Mouse (Mus musculus) kidney, adult 2 months (tissue): ENCODE measurements around the gene Gja5.

ENCODE experiments used
- CTCF ChIP-seq: fragments of 200-500 bp; conservative IDR thresholded peaks from 2 replicates; pipeline ENCODE4 v1.5.1; 2011; ENCODE audit warnings: low read depth, mild to moderate bottlenecking, control low read depth, low read length, moderate library complexity, mixed read lengths; ENCODE audit not compliant: insufficient read depth, insufficient read length
- POLR2A ChIP-seq: fragments of 200-500 bp; IDR thresholded peaks from one replicate; pipeline ENCODE4 v1.6.1; 2011; ENCODE audit warnings: low read depth, low read length, control low read depth

- TF ChIP-seq CTCF (no peak), POLR2A (no peak)
These were observed 44.0 kb upstream of the Gja5 start for GRCm38 (mm10) chr3:96860498-96860897.
